Mouse (Mus musculus): ENCODE measurements around the gene 2410137M14Rik. TPM values are rescaled to one million over a fixed set of nuclear protein-coding genes. Genes with fewer than 3 reads are reported as not detected.
"Not testable (repeated sequence)": the region's sequence is repeated elsewhere in the genome, so short reads cannot be mapped to it uniquely, and the experiment has no call there.

2410137M14Rik gene
- total RNA-seq, 2 experiments from 2014 or later, result not detected

- no peak for DNase-seq
Observed at GRCm38 (mm10) chr17:36993770-36994325, 12.8 kb upstream of the 2410137M14Rik start.

GRCm38 (mm10) chr17:36992336-36993104, 11.5 kb upstream of the 2410137M14Rik start:
- DNase-seq, result no peak

DNA sequence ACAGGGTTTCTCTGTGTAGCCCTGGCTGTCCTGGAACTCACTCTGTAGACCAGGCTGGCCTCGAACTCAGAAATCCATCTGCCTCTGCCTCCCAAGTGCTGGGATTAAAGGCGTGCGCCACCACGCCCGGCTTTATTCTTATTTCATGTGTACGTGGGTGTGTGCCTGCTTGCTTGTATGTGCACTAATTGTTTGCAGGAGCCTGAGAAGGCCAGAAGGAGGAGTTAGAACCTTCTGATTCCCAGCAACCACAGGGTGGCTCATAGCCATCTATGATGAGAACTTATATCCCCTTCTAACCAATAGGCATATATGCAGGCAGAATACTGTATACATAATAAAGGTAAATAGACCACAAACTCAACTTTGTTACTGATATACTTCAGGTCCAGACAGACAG, 9.6 kb upstream of the 2410137M14Rik start:
- DNase-seq, result not testable (repeated sequence)

GRCm38 (mm10) chr17:36989437-36989836, 8.4 kb upstream of the 2410137M14Rik start, which contains the start of gene H2-M5:
Gene H2-M5 (minus strand): TSS chr17:36989537.
- no peak for DNase-seq

- no peak for DNase-seq
Observed at GRCm38 (mm10) chr17:36988475-36988874, 7.4 kb upstream of the 2410137M14Rik start.

DNA sequence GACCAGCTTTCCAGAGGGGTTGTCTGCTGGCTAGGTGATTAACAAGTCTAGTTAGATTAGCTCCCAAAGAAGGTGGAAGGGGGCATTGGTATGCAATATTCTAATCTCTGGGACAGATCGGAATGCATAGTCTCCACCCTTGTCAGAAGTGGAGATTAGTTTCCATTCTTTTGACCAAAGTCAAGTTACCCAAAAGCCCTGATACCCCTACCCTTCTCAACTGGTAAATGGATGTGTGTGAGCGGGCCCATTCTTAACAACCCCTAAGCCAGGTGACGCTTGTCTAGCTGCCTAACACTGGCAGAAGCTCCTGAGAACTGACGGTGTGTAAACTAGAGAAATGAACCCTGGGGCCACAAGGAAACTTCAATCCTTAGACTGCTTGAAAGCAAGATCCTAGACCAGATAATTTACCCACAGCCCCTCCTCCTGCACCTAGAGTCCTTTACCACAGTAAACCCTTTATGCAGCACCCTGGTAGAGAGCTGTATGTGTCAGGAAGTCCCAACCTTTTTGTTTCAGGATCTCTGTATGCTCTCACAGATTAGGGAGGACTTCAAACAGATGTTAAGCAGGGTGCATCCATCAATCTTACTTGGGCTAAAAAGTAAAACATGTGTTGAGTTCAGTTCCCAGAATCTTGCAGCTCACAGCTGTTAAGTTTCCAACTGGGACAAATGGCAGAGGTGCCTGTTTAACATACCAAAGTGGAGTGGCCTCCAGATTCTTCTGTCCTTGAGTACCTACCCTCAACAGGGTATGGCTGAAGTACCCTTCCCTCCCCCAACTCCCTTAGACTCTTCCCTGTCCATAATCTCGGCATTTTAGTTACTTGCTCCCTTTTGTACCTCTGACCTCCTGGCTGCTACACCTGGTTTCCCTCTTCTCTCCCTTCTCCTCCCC, 1.5 kb upstream of the 2410137M14Rik start:
- no peak for DNase-seq

DNA sequence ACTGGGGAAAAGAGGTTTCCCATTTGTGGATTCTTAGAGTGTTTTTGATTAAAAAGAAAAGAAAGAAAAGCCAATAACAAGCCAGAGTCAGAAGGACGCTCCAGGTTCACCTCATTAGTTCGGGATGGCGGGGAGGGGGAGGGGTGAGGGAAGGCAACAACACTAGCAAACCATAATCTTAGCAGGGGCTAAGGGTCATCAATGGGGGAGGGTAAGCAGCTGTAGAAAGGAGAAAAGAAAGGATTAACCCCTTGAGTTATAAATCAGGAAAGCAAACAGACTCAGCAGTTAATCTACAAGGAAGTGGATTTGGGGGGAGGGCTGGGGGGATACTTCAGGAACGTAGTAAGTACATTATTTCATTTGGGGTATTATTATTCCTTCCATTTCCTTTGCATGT, 808 bp upstream of the 2410137M14Rik start:
- no peak for DNase-seq

DNA sequence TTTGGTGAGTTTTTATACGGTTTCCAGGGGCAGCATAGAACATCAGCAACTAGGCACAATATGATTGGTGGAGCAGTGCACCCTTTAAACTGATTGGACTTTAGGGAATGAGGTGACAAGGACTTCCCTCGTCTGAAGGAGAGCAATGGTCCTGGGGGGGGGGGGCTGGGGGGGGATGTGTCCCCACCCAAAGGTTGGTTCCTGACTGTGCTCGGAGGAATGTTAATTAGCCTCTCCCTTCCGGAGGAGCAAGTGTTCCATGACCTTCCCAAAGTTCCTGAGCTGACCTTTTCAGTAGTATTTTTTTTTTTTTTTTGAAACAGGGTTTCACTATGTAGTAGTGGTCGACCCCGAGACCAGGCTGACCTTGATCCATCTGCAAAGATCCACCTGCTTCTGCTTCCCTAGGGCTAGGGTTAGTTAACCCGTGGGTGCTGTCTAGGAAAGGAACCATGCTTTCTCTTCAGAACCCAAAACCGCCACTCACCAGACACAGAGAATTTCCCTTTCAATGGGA, 7.7 kb downstream of the 2410137M14Rik start:
- DNase-seq, result no peak

GRCm38 (mm10) chr17:36972791-36973190, 8.2 kb downstream of the 2410137M14Rik start:
- DNase-seq, result no peak

DNA sequence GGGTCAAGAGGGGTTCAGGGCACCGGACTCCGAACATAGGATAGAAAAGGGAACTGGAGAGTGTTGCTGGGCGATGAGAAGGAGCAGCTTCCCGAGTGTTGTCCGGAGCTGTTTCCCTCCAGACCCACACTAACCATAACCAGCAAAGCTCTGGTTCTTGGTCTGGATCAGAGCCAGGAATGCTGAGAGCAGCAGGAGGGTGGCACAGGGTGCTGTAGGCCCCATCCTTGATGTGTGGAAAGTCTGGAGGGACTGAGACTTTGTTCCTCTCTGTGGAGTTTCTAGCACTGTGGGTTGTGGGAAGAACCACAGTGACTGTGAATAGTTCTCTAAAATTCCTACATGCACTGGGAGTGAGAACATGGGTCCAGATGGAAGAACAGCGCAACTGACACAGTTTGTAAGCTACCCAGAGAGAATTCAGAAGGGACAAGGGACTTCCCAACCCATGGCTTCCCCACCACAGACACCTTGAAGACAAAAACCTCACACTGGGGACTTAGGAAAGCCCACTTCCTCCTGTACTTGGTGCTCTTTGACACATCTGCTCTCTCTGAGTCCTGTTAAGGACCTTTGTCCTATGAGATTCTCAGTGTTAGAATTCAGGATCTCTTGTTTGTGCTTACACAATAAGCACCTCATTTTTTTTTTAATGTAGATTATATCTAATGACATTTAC, 9.7 kb downstream of the 2410137M14Rik start:
- DNase-seq, result no peak

DNA sequence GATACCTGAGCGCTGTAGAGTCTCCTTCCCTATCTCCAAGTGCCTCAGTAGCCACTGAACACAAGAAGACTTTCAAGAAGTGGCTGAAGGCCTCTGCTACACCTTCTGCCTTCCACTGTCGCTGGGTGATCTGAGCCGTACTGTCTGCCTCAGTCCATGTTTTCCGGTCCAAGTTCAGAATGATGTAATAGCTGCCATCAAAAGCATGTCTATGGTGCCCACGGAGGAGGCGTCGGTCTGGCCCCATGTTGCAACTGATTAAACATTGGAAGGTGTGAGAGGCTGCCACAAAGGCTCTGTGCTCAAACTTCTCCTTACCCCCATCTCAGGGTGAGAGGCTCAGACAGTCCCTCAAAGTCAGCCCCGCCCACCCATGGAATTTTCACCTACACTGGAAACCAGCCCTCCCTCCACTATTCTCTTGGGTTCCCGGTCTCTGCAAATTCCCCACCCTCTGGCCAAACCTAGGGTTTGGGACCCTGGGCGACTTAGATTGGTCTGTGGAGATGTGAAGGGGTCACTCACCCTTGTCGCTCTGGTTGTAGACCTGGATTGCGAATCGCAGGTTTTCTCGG, 10.6 kb downstream of the 2410137M14Rik start:
- no peak for DNase-seq

DNA sequence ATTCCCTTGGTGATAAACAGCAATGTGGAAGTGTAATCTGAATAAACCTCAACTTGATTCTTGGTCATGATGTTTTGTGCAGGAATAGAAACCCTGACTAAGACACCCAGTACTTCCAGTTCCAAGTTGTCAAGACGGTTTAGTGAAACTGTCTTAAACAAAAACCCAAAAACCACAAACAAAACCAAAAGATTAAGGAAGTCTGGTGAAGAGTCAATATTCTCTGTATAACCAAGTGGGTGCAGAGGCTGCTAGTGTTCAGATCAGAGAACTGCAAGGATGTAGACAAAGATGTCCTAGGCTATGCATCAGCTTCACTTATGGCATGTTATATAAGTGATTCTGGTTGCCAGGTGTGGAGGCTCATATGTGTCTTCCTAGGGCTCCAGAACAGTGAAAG, 14.2 kb downstream of the 2410137M14Rik start:
- no peak for DNase-seq

DNA sequence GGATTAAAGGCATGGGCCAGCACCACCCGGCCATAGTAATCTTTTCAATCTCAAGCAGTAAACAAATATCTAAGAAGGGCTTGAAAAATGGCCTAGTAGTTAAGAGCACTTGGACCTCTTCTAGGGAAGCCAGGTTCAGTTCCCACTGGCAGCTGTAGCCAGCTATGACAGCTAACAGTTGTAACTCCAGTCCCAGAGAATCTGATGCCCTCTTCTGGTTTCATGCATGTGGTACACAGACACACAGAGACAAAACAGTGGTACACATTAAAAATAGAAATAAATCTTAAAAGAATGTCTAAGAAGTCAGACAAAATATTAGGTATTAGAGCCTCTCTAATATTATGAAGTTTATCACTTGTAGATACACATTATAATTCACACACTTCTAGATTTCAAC, 19.9 kb downstream of the 2410137M14Rik start:
- DNase-seq, result no peak

GRCm38 (mm10) chr17:36958884-36959283, 22.2 kb downstream of the 2410137M14Rik start:
- peak; percentile 30 for DNase-seq

GRCm38 (mm10) chr17:36957999-36958743, 22.9 kb downstream of the 2410137M14Rik start, which contains the start of the genes Znrd1 and Znrd1as:
Gene Znrd1 (minus strand): TSS chr17:36958559.
Gene Znrd1as (plus strand): TSS chr17:36958592.
- DNase-seq, result peak; percentile 96

GRCm38 (mm10) chr17:36953062-36953461, 28.0 kb downstream of the 2410137M14Rik start:
- DNase-seq, result no peak

DNA sequence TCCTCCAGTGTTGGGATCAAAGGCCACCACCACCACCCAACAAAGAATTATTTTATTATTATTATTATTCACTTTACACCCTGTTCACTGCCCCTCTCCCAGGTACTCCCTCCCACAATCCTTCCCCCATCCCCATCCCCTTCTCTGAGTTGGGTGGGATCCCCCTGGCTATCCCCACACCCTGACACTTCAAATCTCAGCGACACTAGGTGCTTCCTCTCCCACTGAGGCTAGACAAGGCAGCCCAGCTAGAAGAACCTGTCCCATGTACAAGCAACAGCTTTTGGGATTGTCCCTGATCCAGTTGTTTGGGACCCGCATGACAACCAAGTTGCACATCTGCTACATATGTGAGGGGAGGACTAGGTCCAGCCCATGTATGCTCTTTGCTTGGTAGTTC, 28.4 kb downstream of the 2410137M14Rik start:
- no peak for DNase-seq

DNA sequence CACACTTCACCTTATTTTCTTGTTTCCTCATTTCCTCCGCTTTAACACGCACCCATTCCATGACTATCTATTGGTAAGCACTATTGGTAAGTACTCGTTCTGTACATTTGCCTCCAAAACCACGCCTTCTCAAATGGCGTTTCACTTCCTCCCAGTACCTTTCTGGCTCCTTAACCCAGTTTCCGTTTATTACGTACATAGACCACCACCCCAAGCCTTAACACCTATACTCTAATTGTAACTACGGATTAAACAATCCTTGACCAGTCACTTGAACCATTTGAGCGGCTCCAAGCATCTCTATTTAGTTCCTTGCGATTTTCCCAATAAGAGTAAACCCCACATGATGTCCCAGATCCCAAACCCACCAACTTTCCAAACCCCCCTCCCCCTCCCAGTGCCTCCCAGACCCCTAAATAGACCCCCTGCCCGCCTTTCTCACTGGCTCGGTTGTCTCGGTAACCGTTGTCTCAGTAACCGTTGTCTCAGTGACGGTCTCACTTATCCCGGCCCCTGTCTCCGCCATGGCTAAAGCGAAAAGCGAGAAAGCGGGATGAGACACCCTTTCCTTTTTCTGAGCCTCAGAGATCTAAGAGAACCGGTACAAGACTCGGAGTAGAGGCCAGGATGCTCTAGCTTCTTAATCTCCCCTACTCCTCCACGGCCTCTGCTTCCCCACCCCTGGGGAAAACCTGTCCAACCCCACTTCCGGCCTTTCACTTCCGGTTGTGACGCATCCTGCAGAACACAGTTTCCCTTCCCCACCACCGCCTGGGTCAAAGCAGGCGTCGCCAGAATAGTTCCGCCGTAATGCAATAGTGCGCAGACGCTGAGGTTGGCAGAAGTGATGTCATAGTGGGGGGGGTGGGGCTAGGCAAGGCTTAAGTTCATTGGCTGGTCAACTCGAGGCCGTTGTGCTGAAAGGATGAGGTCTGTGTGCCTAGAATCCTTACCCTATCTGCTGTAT, 29.8 kb downstream of the 2410137M14Rik start, which contains the start of gene Ppp1r11:
Gene Ppp1r11, minus strand, starts transcription at position 761 of the 967 bp plus-strand sequence.
- DNase-seq, result peak; percentile 97

DNA sequence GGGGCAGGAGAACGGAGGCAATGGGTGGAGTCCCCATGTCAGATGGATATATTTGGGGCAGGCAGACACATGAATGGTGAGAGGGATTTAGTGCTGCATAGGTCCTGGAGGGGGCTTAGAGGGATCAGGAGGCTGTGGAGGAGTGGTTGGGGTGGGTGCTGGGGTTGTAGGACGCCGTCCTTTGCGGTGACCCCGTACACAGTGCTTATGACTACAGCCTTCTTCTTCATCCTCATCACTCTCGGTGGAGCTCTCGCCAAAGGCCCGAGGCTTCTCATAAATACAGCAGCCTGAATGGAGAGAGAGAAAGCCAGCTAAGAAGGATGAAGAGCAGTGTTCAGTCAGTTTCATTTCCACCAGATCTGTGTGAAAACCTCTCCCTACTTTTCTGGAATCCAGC, 31.8 kb downstream of the 2410137M14Rik start:
- DNase-seq, result no peak
